Mouse (Mus musculus) ES-Bruce4 (cell line): ENCODE data around the gene Frmd8. TPM values are rescaled to one million over a fixed set of nuclear protein-coding genes. Genes with fewer than 3 reads are reported as not detected.

Experiments used
- H3K27ac ChIP-seq: 2 replicates; pipeline ENCODE4 v1.5.1; 2012; ENCODE audit warnings: low read length, inconsistent platforms; ENCODE audit not compliant: insufficient read depth
- H3K27me3 ChIP-seq: 2 replicates; pipeline ENCODE4 v1.6.1; 2012; ENCODE audit warnings: mild to moderate bottlenecking, low read length, inconsistent platforms; ENCODE audit not compliant: control insufficient read depth, poor library complexity, insufficient read depth, severe bottlenecking
- H3K36me3 ChIP-seq: 2 replicates; pipeline ENCODE4 v1.6.1; 2012; ENCODE audit warnings: inconsistent platforms, mild to moderate bottlenecking, low read length, moderate library complexity; ENCODE audit not compliant: control insufficient read depth, poor library complexity, insufficient read depth, severe bottlenecking
- H3K4me1 ChIP-seq: one replicate; pipeline ENCODE4 v1.8.1; 2011; ENCODE audit warnings: low read length; ENCODE audit not compliant: control insufficient read depth, insufficient read depth
- H3K4me3 ChIP-seq: 2 replicates; pipeline ENCODE4 v1.5.1; 2011; ENCODE audit warnings: low read depth, mild to moderate bottlenecking, low read length
- H3K9ac ChIP-seq: 2 replicates; pipeline ENCODE4 v1.6.1; 2012; ENCODE audit warnings: low read depth, mild to moderate bottlenecking, inconsistent platforms; ENCODE audit not compliant: poor library complexity, severe bottlenecking
- H3K9me3 ChIP-seq: replicated peaks from 2 replicates; pipeline ENCODE4 v1.6.1; 2012; ENCODE audit warnings: mild to moderate bottlenecking, low read length, inconsistent platforms; ENCODE audit not compliant: control insufficient read depth, poor library complexity, insufficient read depth, severe bottlenecking
- CTCF ChIP-seq: IDR thresholded peaks from one replicate; pipeline ENCODE4 v1.8.1; 2011; ENCODE audit warnings: low read depth, low read length
- EP300 ChIP-seq: IDR thresholded peaks from 2 replicates; pipeline ENCODE4 v1.6.1; 2011; ENCODE audit warnings: low read depth, low read length; ENCODE audit not compliant: insufficient read depth
- POLR2A ChIP-seq: IDR thresholded peaks from one replicate; pipeline ENCODE4 v1.8.1; 2011; ENCODE audit warnings: low read length; ENCODE audit not compliant: insufficient read depth
- polyA plus RNA-seq: library from polyadenylated mRNA; stranded (reverse); fragments of >200 nt; gene quantifications from 2 replicates; pipeline ENCODE4 v1.2.4, GENCODE M21; 2011; ENCODE audit warnings: low read depth; ENCODE audit not compliant: missing spikeins, insufficient read depth, insufficient read length

The Frmd8 gene
- polyA plus RNA-seq, 1 experiment, result 26.3 TPM

- TF ChIP-seq POLR2A (no peak), CTCF (no peak), EP300 (no peak)
These were observed 45.0 kb downstream of the Frmd8 start for GRCm38 (mm10) chr19:5829958-5830615.

GRCm38 (mm10) chr19:5828905-5829304, 46.2 kb downstream of the Frmd8 start:
- Histone ChIP-seq H3K4me3 (no peak overlapping the region), H3K9me3 (no peaks in the 10 kb centered on the region), H3K27me3 (no peaks in the 10 kb centered on the region), H3K27ac (no peak overlapping the region), H3K36me3 (no peaks in the 10 kb centered on the region), H3K9ac (no peak overlapping the region), H3K4me1 (no peaks in the 10 kb centered on the region)
- TF ChIP-seq EP300 (no peak), CTCF (no peak)

More at GRCm38 (mm10) chr19:5829958-5830615, 45.0 kb downstream of the Frmd8 start:
- no peak overlapping the region for H3K27ac ChIP-seq
- no peak overlapping the region for H3K9ac ChIP-seq
- no peaks in the 10 kb centered on the region for H3K36me3 ChIP-seq
- no peak overlapping the region for H3K4me3 ChIP-seq
- H3K4me1 ChIP-seq, result no peaks in the 10 kb centered on the region
- no peaks in the 10 kb centered on the region for H3K9me3 ChIP-seq
- no peaks in the 10 kb centered on the region for H3K27me3 ChIP-seq

- H3K27me3 ChIP-seq, result no peaks in the 10 kb centered on the region
- no peaks in the 10 kb centered on the region for H3K9me3 ChIP-seq
- no peaks in the 10 kb centered on the region for H3K4me1 ChIP-seq
- H3K36me3 ChIP-seq, result no peaks in the 10 kb centered on the region
- no peak overlapping the region for H3K27ac ChIP-seq
- H3K9ac ChIP-seq, result no peak overlapping the region
- TF ChIP-seq CTCF, result no peak
- no peak for TF ChIP-seq EP300
- no peak for TF ChIP-seq POLR2A
- no peak overlapping the region for H3K4me3 ChIP-seq
These were observed 46.9 kb downstream of the Frmd8 start for GRCm38 (mm10) chr19:5828155-5828554.

- H3K9ac ChIP-seq, result no peak overlapping the region
- no peak for TF ChIP-seq POLR2A
- no peak for TF ChIP-seq CTCF
- no peak for TF ChIP-seq EP300
- no peaks in the 10 kb centered on the region for H3K27me3 ChIP-seq
- no peak overlapping the region for H3K4me3 ChIP-seq
- H3K27ac ChIP-seq, result no peak overlapping the region
- H3K36me3 ChIP-seq, result no peaks in the 10 kb centered on the region
- H3K9me3 ChIP-seq, result no peaks in the 10 kb centered on the region
- no peaks in the 10 kb centered on the region for H3K4me1 ChIP-seq
These were observed 47.5 kb downstream of the Frmd8 start for GRCm38 (mm10) chr19:5827456-5828154.

- Histone ChIP-seq H3K4me1 (peaks cover 4% of the 10 kb centered on the region), H3K9ac (no peak overlapping the region), H3K4me3 (no peak overlapping the region), H3K27me3 (no peaks in the 10 kb centered on the region), H3K36me3 (no peaks in the 10 kb centered on the region), H3K9me3 (no peaks in the 10 kb centered on the region), H3K27ac (no peak overlapping the region)
- TF ChIP-seq POLR2A, result no peak
- no peak for TF ChIP-seq EP300
- no peak for TF ChIP-seq CTCF
These were observed 48.0 kb downstream of the Frmd8 start for GRCm38 (mm10) chr19:5827044-5827443.

- Histone ChIP-seq H3K36me3 (no peaks in the 10 kb centered on the region), H3K9ac (no peak overlapping the region), H3K9me3 (no peaks in the 10 kb centered on the region), H3K27ac (no peak overlapping the region), H3K27me3 (no peaks in the 10 kb centered on the region), H3K4me3 (no peak overlapping the region), H3K4me1 (peaks cover 4% of the 10 kb centered on the region)
- TF ChIP-seq CTCF (no peak), EP300 (no peak), POLR2A (no peak)
These were observed 48.4 kb downstream of the Frmd8 start for GRCm38 (mm10) chr19:5826731-5827002.
